Mouse (Mus musculus): ENCODE results near the gene Smim24.

DNA sequence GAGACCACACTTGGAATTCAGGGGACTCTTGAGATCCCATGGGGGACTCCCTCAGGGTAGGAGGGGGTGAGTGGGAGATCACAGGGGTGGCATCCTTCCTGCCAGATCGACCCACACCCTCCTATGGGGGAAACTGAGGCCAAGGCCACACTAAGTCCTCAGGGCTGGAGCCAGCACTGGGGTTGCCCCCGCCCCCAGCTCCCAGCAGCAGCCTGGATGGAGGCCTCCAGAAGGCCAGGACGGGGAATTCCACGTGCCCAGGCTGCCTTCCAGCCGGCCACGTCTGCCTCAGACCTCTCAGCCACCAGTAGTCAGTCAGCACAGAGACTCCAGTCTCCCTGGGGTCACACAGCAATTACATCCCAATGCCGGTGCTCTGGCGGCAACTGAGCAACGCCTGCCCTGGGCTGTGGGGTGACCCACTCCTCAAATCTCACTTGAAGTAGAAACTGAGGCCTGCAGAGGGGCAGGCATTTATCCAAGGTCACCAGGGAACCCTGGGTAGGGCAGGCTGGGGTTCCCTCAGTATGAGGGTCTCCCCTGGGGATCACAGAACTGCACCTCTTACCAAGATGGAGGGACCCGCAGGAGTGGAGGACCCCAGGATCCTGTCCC is 32.5 kb downstream of the Smim24 start:
- TF ChIP-seq CTCF (IDR thresholded peaks at IDR 0.05; ENCODE audit: control insufficient read depth, insufficient read depth, insufficient replicate concordance, low read depth, low read length), result no peak
- no peak for TF ChIP-seq POLR2A (IDR thresholded peaks at IDR 0.05; ENCODE audit: control insufficient read depth, low read depth, low read length)
